Comparison of ENCODE assay signal across 14 mouse cellular contexts in genomic region chr13:8316347-8317141, GRCm38 (mm10).
DNase-seq lines count a peak whose midpoint lies in the region; ATAC-seq lines count a peak whose summit lies in the region.
"Had no signal": no experiment of that assay in that cellular context is flagged by ENCODE, and none has a peak within 500 bp of the region (broad histone marks: within the 10 kb centered on the region; RNA-seq: fewer than 3 reads in every experiment).

No protein-coding gene starts in this region.

- no peak overlapping the region for H3K9ac ChIP-seq in forebrain, embryonic 14.5 days (ENCODE audit: low read length)
- H3K9ac ChIP-seq in forebrain, embryonic 15.5 days (replicated peaks), result no peak overlapping the region
- H3K9ac ChIP-seq in midbrain, embryonic 11.5 days (ENCODE audit: low read length), result no peak overlapping the region
- no peak overlapping the region for H3K9ac ChIP-seq in midbrain, embryonic 14.5 days (replicated peaks; ENCODE audit: low read length)
- H3K9ac ChIP-seq in embryonic facial prominence, embryonic 11.5 days (replicated peaks; ENCODE audit: low read length), result no peak overlapping the region
- H3K9ac ChIP-seq: embryonic facial prominence, embryonic 15.5 days; heart, embryonic 15.5 days; lung, embryonic 15.5 days; midbrain, embryonic 15.5 days had no signal

- intact Hi-C loops in left cerebral cortex, postnatal 14 days (cut with DNase I), result no loop called here

- H3K27me3 ChIP-seq in forebrain, embryonic 14.5 days (replicated peaks; ENCODE audit: control insufficient read depth, insufficient read depth, low read length), result no peaks in the 10 kb centered on the region
- H3K27me3 ChIP-seq in forebrain, embryonic 15.5 days, result no peaks in the 10 kb centered on the region
- H3K27me3 ChIP-seq in midbrain, embryonic 11.5 days (ENCODE audit: control insufficient read depth, insufficient read depth, low read length), result no peaks in the 10 kb centered on the region
- no peaks in the 10 kb centered on the region for H3K27me3 ChIP-seq in midbrain, embryonic 14.5 days (ENCODE audit: control insufficient read depth, insufficient read depth, low read length)
- H3K27me3 ChIP-seq in embryonic facial prominence, embryonic 11.5 days (ENCODE audit: control insufficient read depth, insufficient read depth, low read length), result no peaks in the 10 kb centered on the region
- H3K27me3 ChIP-seq: embryonic facial prominence, embryonic 15.5 days; heart, embryonic 15.5 days; lung, embryonic 15.5 days; midbrain, embryonic 15.5 days had no signal

- no peaks in the 10 kb centered on the region for H3K4me1 ChIP-seq in forebrain, embryonic 14.5 days (ENCODE audit: control insufficient read depth, insufficient read depth, low read length)
- no peaks in the 10 kb centered on the region for H3K4me1 ChIP-seq in forebrain, embryonic 15.5 days
- no peaks in the 10 kb centered on the region for H3K4me1 ChIP-seq in midbrain, embryonic 11.5 days (ENCODE audit: control insufficient read depth, insufficient read depth, low read length)
- no peaks in the 10 kb centered on the region for H3K4me1 ChIP-seq in midbrain, embryonic 14.5 days (ENCODE audit: control insufficient read depth, insufficient read depth, low read length)
- no peaks in the 10 kb centered on the region for H3K4me1 ChIP-seq in embryonic facial prominence, embryonic 11.5 days (ENCODE audit: control insufficient read depth, insufficient read depth, low read length)
- H3K4me1 ChIP-seq: embryonic facial prominence, embryonic 15.5 days; heart, embryonic 15.5 days; lung, embryonic 15.5 days; midbrain, embryonic 15.5 days had no signal

- no peak overlapping the region for H3K27ac ChIP-seq in forebrain, embryonic 14.5 days (ENCODE audit: low read depth, low read length)
- H3K27ac ChIP-seq in forebrain, embryonic 15.5 days (replicated peaks), result no peak overlapping the region
- no peak overlapping the region for H3K27ac ChIP-seq in midbrain, embryonic 11.5 days (ENCODE audit: low read depth, low read length)
- H3K27ac ChIP-seq in midbrain, embryonic 14.5 days (replicated peaks; ENCODE audit: low read depth, low read length), result no peak overlapping the region
- H3K27ac ChIP-seq in embryonic facial prominence, embryonic 11.5 days (replicated peaks; ENCODE audit: low read depth, low read length), result no peak overlapping the region
- H3K27ac ChIP-seq: embryonic facial prominence, embryonic 15.5 days; heart, embryonic 15.5 days; lung, embryonic 15.5 days; midbrain, embryonic 15.5 days had no signal

- no peak overlapping the region for H3K4me2 ChIP-seq in forebrain, embryonic 14.5 days (ENCODE audit: low read length)
- H3K4me2 ChIP-seq in forebrain, embryonic 15.5 days (replicated peaks), result no peak overlapping the region
- H3K4me2 ChIP-seq in midbrain, embryonic 11.5 days, result no peak overlapping the region
- H3K4me2 ChIP-seq in midbrain, embryonic 14.5 days (ENCODE audit: low read length), result no peak overlapping the region
- H3K4me2 ChIP-seq in embryonic facial prominence, embryonic 11.5 days (ENCODE audit: low read depth, low read length), result no peak overlapping the region
- H3K4me2 ChIP-seq: embryonic facial prominence, embryonic 15.5 days; heart, embryonic 15.5 days; lung, embryonic 15.5 days; midbrain, embryonic 15.5 days had no signal

- H3K4me3 ChIP-seq in forebrain, embryonic 14.5 days (ENCODE audit: low read depth, low read length), result no peak overlapping the region
- no peak overlapping the region for H3K4me3 ChIP-seq in forebrain, embryonic 15.5 days
- no peak overlapping the region for H3K4me3 ChIP-seq in midbrain, embryonic 11.5 days (ENCODE audit: low read depth, low read length)
- H3K4me3 ChIP-seq in midbrain, embryonic 14.5 days (replicated peaks; ENCODE audit: low read depth, low read length), result no peak overlapping the region
- no peak overlapping the region for H3K4me3 ChIP-seq in embryonic facial prominence, embryonic 11.5 days (ENCODE audit: low read depth, low read length)
- H3K4me3 ChIP-seq: embryonic facial prominence, embryonic 15.5 days; heart, embryonic 15.5 days; lung, embryonic 15.5 days; midbrain, embryonic 15.5 days had no signal

- no peak for ATAC-seq in forebrain, embryonic 14.5 days
- ATAC-seq in forebrain, embryonic 15.5 days (replicated peaks), result no peak
- ATAC-seq in midbrain, embryonic 11.5 days (ENCODE audit: low FRiP score), result no peak
- ATAC-seq in midbrain, embryonic 14.5 days (ENCODE audit: low FRiP score, low TSS enrichment), result no peak
- no peak for ATAC-seq in embryonic facial prominence, embryonic 11.5 days (replicated peaks; ENCODE audit: insufficient number of reproducible peaks, low FRiP score, low TSS enrichment, low read depth)
- ATAC-seq: midbrain, embryonic 15.5 days had no signal

- H3K36me3 ChIP-seq in forebrain, embryonic 14.5 days (ENCODE audit: control insufficient read depth, insufficient read depth, low read length), result no peaks in the 10 kb centered on the region
- no peaks in the 10 kb centered on the region for H3K36me3 ChIP-seq in forebrain, embryonic 15.5 days
- H3K36me3 ChIP-seq in midbrain, embryonic 11.5 days (ENCODE audit: control insufficient read depth, insufficient read depth, low read length), result no peaks in the 10 kb centered on the region
- H3K36me3 ChIP-seq in midbrain, embryonic 14.5 days (ENCODE audit: control insufficient read depth, insufficient read depth, low read length), result no peaks in the 10 kb centered on the region
- no peaks in the 10 kb centered on the region for H3K36me3 ChIP-seq in embryonic facial prominence, embryonic 11.5 days (replicated peaks; ENCODE audit: control insufficient read depth, insufficient read depth, low read depth, low read length)
- H3K36me3 ChIP-seq: embryonic facial prominence, embryonic 15.5 days; heart, embryonic 15.5 days; lung, embryonic 15.5 days; midbrain, embryonic 15.5 days had no signal

- DNase-seq in forebrain, embryonic 14.5 days (ENCODE audit: low spot score), result peak; percentile 16
- peak; percentile 82 for DNase-seq in midbrain, embryonic 11.5 days (ENCODE audit: low spot score, missing footprints)
- no peak for DNase-seq in midbrain, embryonic 14.5 days
- DNase-seq in embryonic facial prominence, embryonic 11.5 days (ENCODE audit: low spot score), result peak; percentile 72
- DNase-seq in yolk sac, embryonic 10.5 days (ENCODE audit: low spot score), result peak; percentile 1
- DNase-seq in left cerebral cortex, postnatal 14 days (ENCODE audit: low spot score in 2 of 2), result no peak
- no peak for DNase-seq in right cerebral cortex, postnatal 4 days
- DNase-seq: kidney, adult 2 months; thymus, postnatal 14 days had no signal

- H3K9me3 ChIP-seq in forebrain, embryonic 14.5 days (replicated peaks; ENCODE audit: control insufficient read depth, low read length), result no peaks in the 10 kb centered on the region
- H3K9me3 ChIP-seq in forebrain, embryonic 15.5 days, result no peaks in the 10 kb centered on the region
- H3K9me3 ChIP-seq in midbrain, embryonic 11.5 days (ENCODE audit: control insufficient read depth, low read length), result no peaks in the 10 kb centered on the region
- H3K9me3 ChIP-seq in midbrain, embryonic 14.5 days (ENCODE audit: control insufficient read depth, low read length), result no peaks in the 10 kb centered on the region
- no peaks in the 10 kb centered on the region for H3K9me3 ChIP-seq in embryonic facial prominence, embryonic 11.5 days (replicated peaks; ENCODE audit: control insufficient read depth, low read length)
- H3K9me3 ChIP-seq: embryonic facial prominence, embryonic 15.5 days; heart, embryonic 15.5 days; lung, embryonic 15.5 days; midbrain, embryonic 15.5 days had no signal

- 47% methylated on average over 5 of the region's 5 CpGs for WGBS in forebrain, embryonic 14.5 days
- 41% methylated on average over 5 of the region's 5 CpGs for WGBS in forebrain, embryonic 15.5 days
- 74% methylated on average over 5 of the region's 5 CpGs for WGBS in midbrain, embryonic 11.5 days
- 62% methylated on average over 5 of the region's 5 CpGs for WGBS in midbrain, embryonic 14.5 days
- WGBS in embryonic facial prominence, embryonic 11.5 days, result 58% methylated on average over 5 of the region's 5 CpGs

Comparison
In these comparisons a context has a peak if more than half of its experiments do, and no peak if none do; other contexts are left out.
1. DNase-seq: peak in forebrain, embryonic 14.5 days (single experiment), midbrain, embryonic 11.5 days (single experiment), embryonic facial prominence, embryonic 11.5 days (single experiment) and yolk sac, embryonic 10.5 days (single experiment); none in midbrain, embryonic 14.5 days (single experiment), left cerebral cortex, postnatal 14 days (0 of 2) and right cerebral cortex, postnatal 4 days (single experiment).